Mouse (Mus musculus) G1E (cell line): ENCODE data around the gene Uevld. TPM values are rescaled to one million over a fixed set of nuclear protein-coding genes. Genes with fewer than 3 reads are reported as not detected.
"Not testable (repeated sequence)": the region's sequence is repeated elsewhere in the genome, so short reads cannot be mapped to it uniquely, and the experiment has no call there.

Experiments used
- ATAC-seq: 2 replicates; pipeline ENCODE4 v1.8.0; 2016; ENCODE audit warnings: mild to moderate bottlenecking; ENCODE audit not compliant: insufficient number of reproducible peaks, poor library complexity, low FRiP score, severe bottlenecking; ENCODE audit errors: extremely low read depth
- DNase-seq: peaks from one replicate; pipeline ENCODE4 v3.0.0; 2012; ENCODE audit warnings: low spot score
- H3K27me3 ChIP-seq: 2 replicates; pipeline ENCODE4 v1.6.1; 2012; ENCODE audit warnings: mild to moderate bottlenecking, low read length, inconsistent platforms; ENCODE audit not compliant: insufficient read depth
- H3K36me3 ChIP-seq: replicated peaks from 2 replicates; pipeline ENCODE3; 2012; ENCODE audit warnings: mild to moderate bottlenecking, inconsistent platforms
- H3K4me1 ChIP-seq: 2 replicates; pipeline ENCODE4 v1.6.1; 2012; ENCODE audit warnings: low read depth, low read length, inconsistent platforms, mixed read lengths; ENCODE audit not compliant: insufficient read depth
- H3K4me3 ChIP-seq: 2 replicates; pipeline ENCODE4 v1.5.1; 2012; ENCODE audit warnings: low read depth, mild to moderate bottlenecking, inconsistent platforms, low read length, moderate library complexity, mixed read lengths
- H3K9me3 ChIP-seq: replicated peaks from 2 replicates; pipeline ENCODE4 v1.6.1; 2012; ENCODE audit warnings: inconsistent platforms
- CTCF ChIP-seq: IDR thresholded peaks from 2 replicates; pipeline ENCODE4 v1.5.1; 2012; ENCODE audit warnings: low read depth, low read length, inconsistent platforms, mixed read lengths
- GATA1 ChIP-seq: IDR thresholded peaks from 2 replicates; pipeline ENCODE4 v1.6.1; 2012; ENCODE audit warnings: borderline replicate concordance, low read length, inconsistent platforms, mixed read lengths
- GATA2 ChIP-seq: IDR thresholded peaks from 2 replicates; pipeline ENCODE4 v1.6.1; 2012; ENCODE audit warnings: low read depth, low read length, inconsistent platforms, borderline replicate concordance
- POLR2AphosphoS5 ChIP-seq: IDR thresholded peaks from 2 replicates; pipeline ENCODE4 v1.6.1; 2012; ENCODE audit warnings: low read depth, low read length, inconsistent platforms; ENCODE audit not compliant: insufficient replicate concordance
- TAL1 ChIP-seq: conservative IDR thresholded peaks from 2 replicates; pipeline ENCODE4 v1.6.1; 2012; ENCODE audit warnings: low read depth, low read length, inconsistent platforms, mixed read lengths
- polyA plus RNA-seq: library from polyadenylated mRNA; stranded (reverse); fragments of >175 nt; gene quantifications from 2 replicates; pipeline ENCODE4 v1.2.3, GENCODE M21; 2012
- total RNA-seq, 2 experiments: library from RNA; stranded (forward) in 1 of 2; stranded (reverse) in 1 of 2; fragments of 200-1000 nt in 1 of 2; fragments of >200 nt in 1 of 2; fragmentation: Nextera tagmentation in 1 of 2; gene quantifications; 2 replicates each; pipeline ENCODE4 v1.2.3; 2014 to 2017

The Uevld gene
- total and polyA plus RNA-seq, 3 experiments = 0.18 to 14.5 (median 8.6) TPM

DNA sequence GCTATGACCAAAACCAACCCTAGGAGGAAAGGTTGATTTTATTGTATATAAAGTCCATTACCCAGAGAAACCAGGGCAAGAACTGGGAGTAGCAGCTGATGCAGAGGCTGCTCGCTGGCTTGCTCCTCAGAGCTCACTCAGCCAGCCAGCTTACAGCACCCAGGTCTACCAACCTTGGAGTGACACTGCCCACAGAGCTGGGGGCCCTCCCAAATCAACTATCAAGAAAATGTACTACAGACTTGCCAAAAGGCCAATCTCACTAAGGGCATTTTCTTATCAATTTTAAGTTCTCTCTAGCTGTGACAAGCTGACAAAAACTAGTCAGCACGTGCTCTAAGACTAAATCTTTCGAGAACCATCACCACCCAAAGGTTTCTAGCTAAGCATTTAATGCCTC lies 37.2 kb upstream of the Uevld start:
- no peak for DNase-seq
- Histone ChIP-seq H3K9me3 (no peaks in the 10 kb centered on the region), H3K36me3 (peaks cover 86% of the 10 kb centered on the region), H3K4me3 (no peak overlapping the region), H3K27me3 (no peaks in the 10 kb centered on the region), H3K4me1 (peaks cover 41% of the 10 kb centered on the region)
- TF ChIP-seq TAL1 (no peak), CTCF (no peak), GATA1 (no peak), GATA2 (no peak), POLR2AphosphoS5 (no peak)
- no peak for ATAC-seq

- Histone ChIP-seq H3K4me3 (no peak overlapping the region), H3K27me3 (no peaks in the 10 kb centered on the region), H3K9me3 (no peaks in the 10 kb centered on the region), H3K4me1 (peaks cover 21% of the 10 kb centered on the region), H3K36me3 (peaks cover 75% of the 10 kb centered on the region)
- ATAC-seq (no peak), DNase-seq (no peak)
- TF ChIP-seq POLR2AphosphoS5 = no peak
- no peak for TF ChIP-seq TAL1
- TF ChIP-seq GATA2 = no peak
- TF ChIP-seq CTCF = no peak
- TF ChIP-seq GATA1 = no peak
Measured at GRCm38 (mm10) chr7:46993079-46993478, 34.8 kb upstream of the Uevld start.

DNA sequence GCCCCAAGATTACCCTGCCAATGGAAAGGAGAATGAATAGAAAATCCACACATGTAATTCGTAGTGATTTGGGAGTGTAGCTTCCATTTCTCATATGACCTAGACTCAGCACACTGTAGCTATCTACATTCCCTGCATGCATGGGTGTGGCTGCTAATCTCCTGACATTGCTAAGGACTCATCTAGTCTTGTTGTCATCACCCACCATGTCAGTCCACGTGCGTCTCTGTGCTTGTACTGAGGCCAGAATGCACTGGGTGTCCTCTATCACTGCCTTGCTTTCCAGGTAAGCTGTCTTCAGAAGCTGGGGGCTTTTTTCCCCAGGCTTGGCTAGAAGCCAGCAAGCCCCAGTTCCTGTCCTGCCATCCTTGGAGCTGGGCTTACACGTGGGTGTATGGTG lies 31.1 kb upstream of the Uevld start:
- ATAC-seq, H3K27me3 ChIP-seq, H3K4me1 ChIP-seq, H3K9me3 ChIP-seq, DNase-seq, H3K4me3 ChIP-seq: not testable (repeated sequence)
- peaks cover 39% of the 10 kb centered on the region for H3K36me3 ChIP-seq

GRCm38 (mm10) chr7:46987073-46987472 lies 28.7 kb upstream of the Uevld start:
- no peak for TF ChIP-seq CTCF
- no peak for TF ChIP-seq GATA2
- TF ChIP-seq GATA1 = no peak
- no peak for TF ChIP-seq POLR2AphosphoS5
- no peak for TF ChIP-seq TAL1
- H3K4me3 ChIP-seq = no peak overlapping the region
- no peaks in the 10 kb centered on the region for H3K9me3 ChIP-seq
- H3K4me1 ChIP-seq = peaks cover 2% of the 10 kb centered on the region; the same call in 1 of the 2 replicates
- no peak for ATAC-seq
- peaks cover 18% of the 10 kb centered on the region for H3K36me3 ChIP-seq
- peaks cover 18% of the 10 kb centered on the region for H3K27me3 ChIP-seq
- DNase-seq = no peak

- Histone ChIP-seq H3K4me1 (peaks cover 2% of the 10 kb centered on the region; the same call in 1 of the 2 replicates), H3K4me3 (no peak overlapping the region), H3K36me3 (peaks cover 13% of the 10 kb centered on the region), H3K27me3 (peaks cover 18% of the 10 kb centered on the region), H3K9me3 (no peaks in the 10 kb centered on the region)
- DNase-seq (no peak), ATAC-seq (no peak)
- TF ChIP-seq CTCF (no peak), POLR2AphosphoS5 (no peak), GATA1 (no peak), GATA2 (no peak), TAL1 (no peak)
Measured at GRCm38 (mm10) chr7:46986646-46987045, 28.3 kb upstream of the Uevld start.

DNA sequence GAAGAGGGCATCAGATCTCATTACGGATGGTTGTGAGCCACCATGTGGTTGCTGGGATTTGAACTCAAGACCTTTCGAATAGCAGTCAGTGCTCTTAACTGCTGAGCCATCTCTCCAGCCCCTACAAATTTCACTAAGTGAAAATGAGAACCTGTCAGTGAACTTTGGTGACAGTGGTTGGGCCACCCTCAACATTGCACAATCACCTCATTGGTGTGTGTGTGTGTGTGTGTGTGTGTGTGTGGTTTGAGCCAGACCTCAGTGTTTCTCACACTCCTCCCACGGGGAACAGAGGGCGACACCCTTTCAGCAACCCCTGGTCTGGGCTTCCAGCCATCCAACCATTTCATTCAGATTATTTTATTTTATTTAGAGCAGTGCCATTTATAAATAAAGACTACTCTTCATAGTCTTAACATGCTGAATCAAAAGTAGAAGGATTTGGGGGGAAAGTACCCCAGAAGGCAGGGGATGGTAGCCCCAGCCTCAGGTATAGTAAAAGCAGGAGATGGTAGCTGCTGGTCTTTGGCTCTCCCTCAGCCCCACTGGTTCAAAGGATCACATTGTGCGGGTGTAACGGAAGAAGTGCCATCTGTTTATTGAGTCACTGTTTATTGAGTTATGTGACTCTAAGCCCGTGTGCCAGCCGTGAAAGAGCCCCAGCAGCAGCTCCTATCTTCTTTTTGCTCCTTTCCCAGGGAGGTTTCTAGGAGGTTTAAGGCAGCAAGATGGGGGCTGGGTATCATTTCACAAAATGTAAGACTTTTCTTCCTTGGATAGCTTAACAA lies 27.6 kb upstream of the Uevld start:
- Histone ChIP-seq H3K27me3 (peaks cover 19% of the 10 kb centered on the region), H3K36me3 (peaks cover 12% of the 10 kb centered on the region), H3K4me3 (no peak overlapping the region), H3K4me1 (peaks cover 2% of the 10 kb centered on the region; the same call in 1 of the 2 replicates), H3K9me3 (no peaks in the 10 kb centered on the region)
- ATAC-seq (no peak), DNase-seq (no peak)
- no peak for TF ChIP-seq POLR2AphosphoS5
- TF ChIP-seq CTCF = no peak
- TF ChIP-seq GATA1 = no peak

DNA sequence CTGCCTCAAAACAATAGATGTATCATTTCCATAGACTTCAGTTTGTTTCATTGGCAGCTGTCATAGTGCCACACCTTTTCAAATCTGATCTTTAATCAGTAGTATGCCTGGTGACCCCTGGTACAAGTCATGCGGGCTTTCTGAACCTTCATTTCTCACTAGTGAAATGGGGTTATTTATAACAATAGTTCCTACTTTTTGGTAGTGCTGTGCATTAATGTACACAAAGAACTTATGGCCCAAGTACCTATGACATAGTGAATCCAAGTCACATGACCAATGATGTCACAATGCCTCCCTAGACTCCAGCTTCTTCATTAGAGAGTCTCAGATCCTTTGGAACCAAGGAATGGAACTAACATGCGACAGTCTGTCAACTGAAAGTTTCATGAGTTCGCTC lies 25.0 kb upstream of the Uevld start, which contains the start of gene Gm9999:
TSS of gene Gm9999 (plus strand) at position 301 of the 400 bp plus-strand sequence.
- no peaks in the 10 kb centered on the region for H3K36me3 ChIP-seq
- ATAC-seq = no peak
- TF ChIP-seq GATA2 = no peak
- no peak for TF ChIP-seq GATA1
- no peak for TF ChIP-seq TAL1
- TF ChIP-seq POLR2AphosphoS5 = no peak
- TF ChIP-seq CTCF = no peak
- DNase-seq = no peak
- H3K4me1 ChIP-seq = no peaks in the 10 kb centered on the region; the same call in 1 of the 2 replicates
- H3K4me3 ChIP-seq = no peak within 1 kb of the TSS
- H3K9me3 ChIP-seq = no peaks in the 10 kb centered on the region
- peaks cover 21% of the 10 kb centered on the region for H3K27me3 ChIP-seq
